Mouse (Mus musculus): ENCODE results near the gene Nkain4. TPM values are rescaled to one million over a fixed set of nuclear protein-coding genes. Genes with fewer than 3 reads are reported as not detected.

Nkain4 gene
- 33.5 and 36.1 TPM in 2 replicates for polyA plus RNA-seq (2014; fragmentation: Nextera tagmentation; extraction: Ambion mirVana)

DNA sequence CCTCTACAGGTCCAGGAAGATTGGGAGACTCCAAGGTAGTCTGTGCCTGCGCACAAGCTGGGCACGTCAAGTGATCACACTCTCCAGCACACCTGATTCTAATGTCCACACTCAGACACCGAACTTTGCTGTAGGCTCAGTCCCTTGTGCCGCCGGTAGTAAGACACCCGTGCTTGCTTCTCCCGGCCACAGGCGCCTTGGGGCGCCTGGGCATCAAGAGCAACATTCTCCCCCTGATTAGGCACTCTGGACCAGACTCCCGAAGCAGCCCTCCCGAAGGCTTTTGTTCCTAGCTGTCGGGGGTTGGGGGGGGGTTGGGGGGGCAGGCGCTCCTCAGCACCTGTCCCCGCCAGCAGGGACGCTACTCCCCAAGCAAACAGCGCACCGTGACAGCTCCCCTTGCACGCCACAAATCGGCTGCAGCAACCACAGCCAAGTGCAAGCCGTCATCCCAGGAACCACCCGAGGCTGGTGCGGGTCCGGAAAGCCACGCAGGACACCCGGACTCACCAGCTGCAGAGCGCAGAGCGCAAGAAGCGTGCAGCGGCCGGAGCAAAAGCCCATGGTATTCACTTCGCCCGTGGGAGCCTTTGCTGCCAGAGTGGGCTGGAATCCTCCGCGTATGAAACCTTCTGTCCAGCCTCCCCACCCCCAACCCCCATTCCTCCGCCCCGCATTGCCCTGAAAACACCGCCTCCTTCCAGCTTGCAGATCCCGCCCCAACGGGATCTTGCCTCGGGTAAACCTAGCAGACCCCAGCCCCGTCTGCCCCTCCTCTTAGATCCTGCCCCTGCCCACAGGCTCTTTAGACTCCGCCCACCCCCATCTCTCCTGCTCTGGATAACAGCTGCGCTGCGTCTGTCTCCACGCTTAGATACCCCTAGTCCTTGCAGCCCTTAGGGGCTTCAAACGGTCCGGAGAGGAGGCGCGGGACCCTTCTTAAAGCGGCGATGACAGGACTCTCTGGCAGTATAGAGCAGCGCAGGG lies at the start of gene Nkain4:
Nkain4 (minus strand) TSS at position 639 of the 987 bp plus-strand sequence.
- Histone ChIP-seq H3K9ac (ENCODE audit: low read length) (peak within 1 kb of the TSS; percentile 70), H3K4me2 (ENCODE audit: low read depth, low read length, severe bottlenecking) (peak within 1 kb of the TSS; percentile 93), H3K27ac (ENCODE audit: low read depth, low read length) (peak within 1 kb of the TSS; percentile 86), H3K4me3 (ENCODE audit: low read depth, low read length) (peak within 1 kb of the TSS; percentile 61), H3K9me3 (ENCODE audit: control insufficient read depth, low read length) (no peaks in the 10 kb centered on the region), H3K4me1 (replicated peaks; ENCODE audit: control insufficient read depth, insufficient read depth, low read length) (peaks cover 18% of the 10 kb centered on the region), H3K27me3 (ENCODE audit: control insufficient read depth, insufficient read depth, low read length) (no peaks in the 10 kb centered on the region), H3K36me3 (ENCODE audit: control insufficient read depth, insufficient read depth, low read length) (no peaks in the 10 kb centered on the region)
- ATAC-seq (replicated peaks; ENCODE audit: low FRiP score) (peak; percentile 93), DNase-seq (ENCODE audit: low spot score) (peak; percentile 93)
- WGBS, result under 1% methylated on average over 52 of the region's 52 CpGs

DNA sequence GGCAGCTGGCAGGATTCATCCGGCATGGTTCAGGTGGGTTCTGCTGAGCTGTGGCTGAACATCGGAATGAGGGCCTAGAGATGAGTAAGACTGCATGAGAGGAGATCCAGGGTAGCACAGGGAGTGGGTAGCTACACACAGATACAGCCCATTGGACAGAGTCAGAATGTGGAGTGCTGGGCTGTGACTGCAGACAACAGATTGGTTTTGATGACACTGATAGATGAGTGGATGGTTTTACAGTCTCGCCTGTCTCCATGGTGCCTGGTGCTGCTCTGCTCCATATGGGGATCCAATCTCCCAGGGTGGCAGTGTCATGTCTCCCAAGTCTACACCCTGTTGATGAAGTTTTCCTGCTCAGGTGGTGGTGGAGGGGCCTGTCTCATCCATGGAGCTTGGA lies 42.4 kb upstream of the Nkain4 start:
- no peaks in the 10 kb centered on the region for H3K27me3 ChIP-seq (ENCODE audit: control insufficient read depth, insufficient read depth, low read length)
- DNase-seq (ENCODE audit: low spot score), result no peak
- ATAC-seq (replicated peaks; ENCODE audit: low FRiP score), result peak; percentile 20; the same call in 1 of the 2 replicates

GRCm38 (mm10) chr2:180996436-180996835 lies 41.9 kb upstream of the Nkain4 start:
- Histone ChIP-seq H3K27me3 (ENCODE audit: control insufficient read depth, insufficient read depth, low read length) (no peaks in the 10 kb centered on the region), H3K9ac (ENCODE audit: low read length) (no peak overlapping the region), H3K4me1 (replicated peaks; ENCODE audit: control insufficient read depth, insufficient read depth, low read length) (no peaks in the 10 kb centered on the region), H3K4me2 (ENCODE audit: low read depth, low read length, severe bottlenecking) (no peak overlapping the region), H3K27ac (ENCODE audit: low read depth, low read length) (no peak overlapping the region), H3K9me3 (ENCODE audit: control insufficient read depth, low read length) (no peaks in the 10 kb centered on the region), H3K36me3 (ENCODE audit: control insufficient read depth, insufficient read depth, low read length) (no peaks in the 10 kb centered on the region), H3K4me3 (ENCODE audit: low read depth, low read length) (no peak overlapping the region)
- ATAC-seq (replicated peaks; ENCODE audit: low FRiP score) (peak; percentile 49; the same call in 1 of the 2 replicates), DNase-seq (ENCODE audit: low spot score) (peak; percentile 68)
- WGBS, result 14% methylated on average over 5 of the region's 5 CpGs

More for the DNA sequence above, 42.4 kb upstream of the Nkain4 start:
- no peaks in the 10 kb centered on the region for H3K4me1 ChIP-seq (replicated peaks; ENCODE audit: control insufficient read depth, insufficient read depth, low read length)
- H3K4me2 ChIP-seq (ENCODE audit: low read depth, low read length, severe bottlenecking), result no peak overlapping the region
- WGBS, result 74% methylated on average over 3 of the region's 3 CpGs
- no peaks in the 10 kb centered on the region for H3K9me3 ChIP-seq (ENCODE audit: control insufficient read depth, low read length)
- no peaks in the 10 kb centered on the region for H3K36me3 ChIP-seq (ENCODE audit: control insufficient read depth, insufficient read depth, low read length)
- no peak overlapping the region for H3K4me3 ChIP-seq (ENCODE audit: low read depth, low read length)
- H3K9ac ChIP-seq (ENCODE audit: low read length), result no peak overlapping the region
- H3K27ac ChIP-seq (ENCODE audit: low read depth, low read length), result no peak overlapping the region

- WGBS, result 87% methylated on average over 4 of the region's 4 CpGs
- ATAC-seq (replicated peaks; ENCODE audit: low FRiP score) (no peak), DNase-seq (ENCODE audit: low spot score) (no peak)
- H3K4me3 ChIP-seq (ENCODE audit: low read depth, low read length), result no peak overlapping the region
- no peak overlapping the region for H3K4me2 ChIP-seq (ENCODE audit: low read depth, low read length, severe bottlenecking)
- no peak overlapping the region for H3K27ac ChIP-seq (ENCODE audit: low read depth, low read length)
- no peak overlapping the region for H3K9ac ChIP-seq (ENCODE audit: low read length)
- H3K9me3 ChIP-seq (ENCODE audit: control insufficient read depth, low read length), result no peaks in the 10 kb centered on the region
- H3K27me3 ChIP-seq (ENCODE audit: control insufficient read depth, insufficient read depth, low read length), result no peaks in the 10 kb centered on the region
- H3K4me1 ChIP-seq (replicated peaks; ENCODE audit: control insufficient read depth, insufficient read depth, low read length), result no peaks in the 10 kb centered on the region
- H3K36me3 ChIP-seq (ENCODE audit: control insufficient read depth, insufficient read depth, low read length), result no peaks in the 10 kb centered on the region
These were observed 41.0 kb upstream of the Nkain4 start for GRCm38 (mm10) chr2:180995457-180995856.

DNA sequence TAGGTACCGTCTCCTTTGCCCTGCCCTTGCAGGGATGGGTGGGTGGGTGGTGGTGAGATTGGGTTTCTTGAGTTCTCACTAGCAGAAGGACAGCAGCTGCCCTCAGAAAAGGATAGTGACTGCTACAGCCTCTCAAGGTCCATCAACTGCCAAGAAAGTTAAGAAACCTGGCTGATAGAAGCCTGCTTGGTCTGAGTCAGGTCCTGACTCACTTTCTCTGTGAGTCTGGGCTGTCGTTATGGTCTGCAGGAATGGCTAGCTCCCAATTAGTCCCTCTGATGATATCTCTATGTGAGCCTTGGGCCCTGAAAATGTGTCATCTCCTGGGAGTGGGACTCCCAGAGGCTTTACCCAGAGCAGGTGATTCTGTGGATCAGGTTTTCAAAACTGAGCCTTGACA lies 39.9 kb upstream of the Nkain4 start:
- Histone ChIP-seq H3K9ac (ENCODE audit: low read length) (no peak overlapping the region), H3K4me3 (ENCODE audit: low read depth, low read length) (no peak overlapping the region), H3K36me3 (ENCODE audit: control insufficient read depth, insufficient read depth, low read length) (no peaks in the 10 kb centered on the region), H3K9me3 (ENCODE audit: control insufficient read depth, low read length) (no peaks in the 10 kb centered on the region), H3K27me3 (ENCODE audit: control insufficient read depth, insufficient read depth, low read length) (no peaks in the 10 kb centered on the region), H3K4me2 (ENCODE audit: low read depth, low read length, severe bottlenecking) (no peak overlapping the region), H3K4me1 (replicated peaks; ENCODE audit: control insufficient read depth, insufficient read depth, low read length) (no peaks in the 10 kb centered on the region), H3K27ac (ENCODE audit: low read depth, low read length) (no peak overlapping the region)
- no peak for DNase-seq (ENCODE audit: low spot score)
- ATAC-seq (replicated peaks; ENCODE audit: low FRiP score), result no peak
- 83% methylated on average over 2 of the region's 2 CpGs for WGBS

DNA sequence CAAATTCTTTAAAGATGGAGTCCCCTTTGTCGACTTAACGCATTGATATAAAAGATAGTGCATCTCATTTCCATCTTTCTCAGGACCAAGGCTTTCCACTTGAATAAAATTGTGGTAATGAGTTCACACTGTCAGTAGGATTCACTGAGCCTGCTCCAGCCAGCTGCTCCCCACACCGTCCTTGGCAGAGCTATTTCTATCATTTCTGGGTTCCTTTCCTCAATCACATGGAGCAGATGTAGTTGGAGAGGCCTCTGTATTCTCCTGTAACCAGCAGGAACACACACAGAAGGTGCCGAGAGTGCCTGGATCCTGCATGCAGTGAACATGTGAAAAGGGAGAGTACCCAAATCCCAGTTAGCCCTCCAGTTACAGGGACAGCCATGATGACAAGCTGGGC lies 35.8 kb upstream of the Nkain4 start:
- Histone ChIP-seq H3K4me2 (ENCODE audit: low read depth, low read length, severe bottlenecking) (no peak overlapping the region), H3K4me1 (replicated peaks; ENCODE audit: control insufficient read depth, insufficient read depth, low read length) (no peaks in the 10 kb centered on the region), H3K36me3 (ENCODE audit: control insufficient read depth, insufficient read depth, low read length) (no peaks in the 10 kb centered on the region), H3K4me3 (ENCODE audit: low read depth, low read length) (no peak overlapping the region), H3K27me3 (ENCODE audit: control insufficient read depth, insufficient read depth, low read length) (no peaks in the 10 kb centered on the region), H3K9me3 (ENCODE audit: control insufficient read depth, low read length) (no peaks in the 10 kb centered on the region), H3K27ac (ENCODE audit: low read depth, low read length) (no peak overlapping the region), H3K9ac (ENCODE audit: low read length) (no peak overlapping the region)
- 80% methylated on average over 4 of the region's 4 CpGs for WGBS
- no peak for DNase-seq (ENCODE audit: low spot score)
- no peak for ATAC-seq (replicated peaks; ENCODE audit: low FRiP score)

GRCm38 (mm10) chr2:180988948-180989347 lies 34.4 kb upstream of the Nkain4 start:
- no peak overlapping the region for H3K9ac ChIP-seq (ENCODE audit: low read length)
- ATAC-seq (replicated peaks; ENCODE audit: low FRiP score) (no peak), DNase-seq (ENCODE audit: low spot score) (no peak)
- H3K4me1 ChIP-seq (replicated peaks; ENCODE audit: control insufficient read depth, insufficient read depth, low read length), result no peaks in the 10 kb centered on the region
- H3K4me3 ChIP-seq (ENCODE audit: low read depth, low read length), result no peak overlapping the region
- 87% methylated on average over 1 of the region's 1 CpGs for WGBS
- H3K9me3 ChIP-seq (ENCODE audit: control insufficient read depth, low read length), result no peaks in the 10 kb centered on the region
- no peaks in the 10 kb centered on the region for H3K36me3 ChIP-seq (ENCODE audit: control insufficient read depth, insufficient read depth, low read length)
- H3K27ac ChIP-seq (ENCODE audit: low read depth, low read length), result no peak overlapping the region
- no peaks in the 10 kb centered on the region for H3K27me3 ChIP-seq (ENCODE audit: control insufficient read depth, insufficient read depth, low read length)
- H3K4me2 ChIP-seq (ENCODE audit: low read depth, low read length, severe bottlenecking), result no peak overlapping the region

- H3K4me2 ChIP-seq (ENCODE audit: low read depth, low read length, severe bottlenecking), result no peak overlapping the region
- H3K36me3 ChIP-seq (ENCODE audit: control insufficient read depth, insufficient read depth, low read length), result no peaks in the 10 kb centered on the region
- no peak overlapping the region for H3K4me3 ChIP-seq (ENCODE audit: low read depth, low read length)
- no peak for DNase-seq (ENCODE audit: low spot score)
- no peaks in the 10 kb centered on the region for H3K27me3 ChIP-seq (ENCODE audit: control insufficient read depth, insufficient read depth, low read length)
- no peaks in the 10 kb centered on the region for H3K9me3 ChIP-seq (ENCODE audit: control insufficient read depth, low read length)
- H3K4me1 ChIP-seq (replicated peaks; ENCODE audit: control insufficient read depth, insufficient read depth, low read length), result no peaks in the 10 kb centered on the region
- no peak overlapping the region for H3K9ac ChIP-seq (ENCODE audit: low read length)
- no peak for ATAC-seq (replicated peaks; ENCODE audit: low FRiP score)
- H3K27ac ChIP-seq (ENCODE audit: low read depth, low read length), result no peak overlapping the region
- WGBS, result 82% methylated on average over 3 of the region's 3 CpGs
These were observed 33.9 kb upstream of the Nkain4 start for GRCm38 (mm10) chr2:180988347-180988913.
